8 mouse cellular contexts compared by ENCODE assay signal in genomic region chr12:33958241-33959194, GRCm38 (mm10). TPM values are rescaled to one million over a fixed set of nuclear protein-coding genes. Genes with fewer than 3 reads are reported as not detected.
DNase-seq lines count a peak whose midpoint lies in the region; ATAC-seq and TF ChIP-seq lines count a peak whose summit lies in the region.
"Had no signal": no experiment of that assay in that cellular context is flagged by ENCODE, and none has a peak within 500 bp of the region (broad histone marks: within the 10 kb centered on the region; RNA-seq: fewer than 3 reads in every experiment).

No protein-coding gene starts in this region.

- H3K4me3 ChIP-seq in megakaryocyte, embryonic 14.5 days (replicated peaks), result peak overlapping the region; percentile 90
- H3K4me3 ChIP-seq in forebrain, embryonic 15.5 days, result peak overlapping the region; percentile 45
- H3K4me3 ChIP-seq in intestine, postnatal 0 days (ENCODE audit: low read depth, low read length), result peak overlapping the region; percentile 58
- peak overlapping the region; percentile 41 for H3K4me3 ChIP-seq in myocyte

- H3K79me2 ChIP-seq in myocyte (ENCODE audit: control insufficient read depth, insufficient read depth), result no peaks in the 10 kb centered on the region

- H3K27me3 ChIP-seq in megakaryocyte, embryonic 14.5 days (replicated peaks), result peaks cover 85% of the 10 kb centered on the region
- peaks cover 86% of the 10 kb centered on the region for H3K27me3 ChIP-seq in forebrain, embryonic 15.5 days
- peaks cover 79% of the 10 kb centered on the region for H3K27me3 ChIP-seq in intestine, postnatal 0 days (replicated peaks; ENCODE audit: control insufficient read depth, insufficient read depth, low read length)
- H3K27me3 ChIP-seq in myocyte (ENCODE audit: control insufficient read depth, insufficient read depth, insufficient read length), result peaks cover 3% of the 10 kb centered on the region

- peak; percentile 67 for DNase-seq in brain, embryonic 14.5 days (ENCODE audit: low read depth)
- DNase-seq in layer of hippocampus, adult 9-11 months, result no peak

- peak overlapping the region; percentile 80 for H3K4me2 ChIP-seq in forebrain, embryonic 15.5 days (replicated peaks)
- H3K4me2 ChIP-seq in intestine, postnatal 0 days (replicated peaks; ENCODE audit: low read depth), result peak overlapping the region; percentile 86
- H3K4me2 ChIP-seq in myocyte (ENCODE audit: low read depth), result peak overlapping the region; percentile 64

- peaks cover 48% of the 10 kb centered on the region for H3K4me1 ChIP-seq in megakaryocyte, embryonic 14.5 days
- peaks cover 17% of the 10 kb centered on the region for H3K4me1 ChIP-seq in forebrain, embryonic 15.5 days
- H3K4me1 ChIP-seq in intestine, postnatal 0 days (replicated peaks; ENCODE audit: control insufficient read depth, insufficient read depth, low read length), result no peaks in the 10 kb centered on the region

- no peak overlapping the region for H3K27ac ChIP-seq in forebrain, embryonic 15.5 days (replicated peaks)
- H3K27ac ChIP-seq in intestine, postnatal 0 days (ENCODE audit: low read depth, low read length), result no peak overlapping the region

- peak overlapping the region; percentile 37 for H3K9ac ChIP-seq in forebrain, embryonic 15.5 days (replicated peaks)
- H3K9ac ChIP-seq in intestine, postnatal 0 days (ENCODE audit: low read depth, low read length), result peak overlapping the region; percentile 22

- H3K36me3 ChIP-seq in megakaryocyte, embryonic 14.5 days (replicated peaks; ENCODE audit: low read length), result no peaks in the 10 kb centered on the region
- H3K36me3 ChIP-seq in forebrain, embryonic 15.5 days, result no peaks in the 10 kb centered on the region
- no peaks in the 10 kb centered on the region for H3K36me3 ChIP-seq in intestine, postnatal 0 days (ENCODE audit: control insufficient read depth, insufficient read depth)
- no peaks in the 10 kb centered on the region for H3K36me3 ChIP-seq in myocyte (ENCODE audit: control insufficient read depth, insufficient read depth)

- no peak for TF ChIP-seq POLR2A in brain, embryonic 14.5 days (IDR thresholded peaks at IDR 0.05; ENCODE audit: borderline replicate concordance, extremely low read depth, insufficient read depth, insufficient read length, poor library complexity, severe bottlenecking)
- TF ChIP-seq POLR2A in myocyte (IDR thresholded peaks at IDR 0.05; ENCODE audit: insufficient read length, low read depth), result no peak

- peak overlapping the region; percentile 52 for H3ac ChIP-seq in myocyte (ENCODE audit: control insufficient read depth, insufficient read length)

- peaks cover 8% of the 10 kb centered on the region; the same call in 1 of the 2 replicates for H3K9me3 ChIP-seq in megakaryocyte, embryonic 14.5 days
- H3K9me3 ChIP-seq in forebrain, embryonic 15.5 days, result no peaks in the 10 kb centered on the region
- no peaks in the 10 kb centered on the region for H3K9me3 ChIP-seq in intestine, postnatal 0 days (ENCODE audit: control insufficient read depth)

- ATAC-seq in megakaryocyte, adult 5-6 weeks (ENCODE audit: poor library complexity, severe bottlenecking), result no peak
- ATAC-seq in forebrain, embryonic 15.5 days (replicated peaks), result peak; percentile 36
- no peak for ATAC-seq in intestine, postnatal 0 days

- TF ChIP-seq CTCF in brain, embryonic 14.5 days (IDR thresholded peaks at IDR 0.05; ENCODE audit: borderline replicate concordance, extremely low read depth, insufficient read depth, insufficient read length), result no peak
- no peak for TF ChIP-seq CTCF in intestine, postnatal 0 days (IDR thresholded peaks at IDR 0.05; ENCODE audit: low read depth)

- WGBS in forebrain, embryonic 15.5 days, result 1% methylated on average over 49 of the region's 56 CpGs
- WGBS in intestine, postnatal 0 days, result 1% methylated on average over 55 of the region's 56 CpGs

TF ChIP-seq in myocyte, 11 proteins besides CTCF, POLR2A, EP300 and RAD21:
- TF ChIP-seq POLR2AphosphoS2 (IDR thresholded peaks at IDR 0.05; ENCODE audit: insufficient read length, low read depth) (no peak), MYOG (IDR thresholded peaks at IDR 0.05; ENCODE audit: control insufficient read depth in 1 of 3, insufficient read depth in 1 of 3, insufficient read length in 2 of 3, low read depth in 2 of 3) (no peak), USF1 (IDR thresholded peaks at IDR 0.05; ENCODE audit: low read depth) (no peak), MAX (IDR thresholded peaks at IDR 0.05; ENCODE audit: low read depth) (no peak), REST (IDR thresholded peaks at IDR 0.05; ENCODE audit: insufficient read depth, insufficient read length) (no peak), TCF12 (IDR thresholded peaks at IDR 0.05; ENCODE audit: insufficient read depth, poor library complexity, severe bottlenecking) (no peak), TCF3 (IDR thresholded peaks at IDR 0.05; ENCODE audit: insufficient read length, low read depth) (no peak), CEBPB (IDR thresholded peaks at IDR 0.05; ENCODE audit: insufficient read depth, poor library complexity, severe bottlenecking) (no peak), E2F4 (IDR thresholded peaks at IDR 0.05; ENCODE audit: insufficient read depth) (no peak), SRF (IDR thresholded peaks at IDR 0.05; ENCODE audit: control insufficient read depth, insufficient read length, low read depth) (no peak), MYOD1 (IDR thresholded peaks at IDR 0.05; ENCODE audit: control insufficient read depth in 1 of 3, insufficient read length in 2 of 3, low read depth in 2 of 3) (no peak)

RNA-seq across cellular contexts. Expression of gene Twist1, which starts 1.0 kb away (rescaled TPM):
- polyA plus RNA-seq in megakaryocyte, embryonic 14.5 days (2012; ENCODE audit: insufficient read depth, low replicate concordance), result 0.19 TPM in 1 of 2 replicates, not detected in the other
- total RNA-seq in megakaryocyte, adult 5-6 weeks (2015), result not detected in 2 replicates
- total RNA-seq in megakaryocyte, adult 5-6 weeks (2017), result not detected in 2 replicates
- polyA plus RNA-seq in brain, embryonic 14.5 days (2012; rRNA removed), result 14.0 and 15.1 TPM in 2 replicates
- 0.63 and 0.74 TPM in 2 replicates for polyA plus RNA-seq in forebrain, embryonic 15.5 days (2015; fragmentation: Nextera tagmentation; extraction: Ambion mirVana)
- polyA plus RNA-seq in intestine, postnatal 0 days (2015; fragmentation: Nextera tagmentation; extraction: Ambion mirVana), result 1.8 and 1.9 TPM in 2 replicates
- polyA plus RNA-seq in myocyte (2012; fragmentation: generic; extraction: Trizol), result 5.8 TPM

RNA-seq across cellular contexts. Expression of gene Ferd3l, which starts 30.3 kb away (rescaled TPM):
- not detected in 2 replicates for polyA plus RNA-seq in megakaryocyte, embryonic 14.5 days (2012; ENCODE audit: insufficient read depth, low replicate concordance)
- not detected in 2 replicates for total RNA-seq in megakaryocyte, adult 5-6 weeks (2015)
- total RNA-seq in megakaryocyte, adult 5-6 weeks (2017), result not detected in 2 replicates
- polyA plus RNA-seq in brain, embryonic 14.5 days (2012; rRNA removed), result 0.86 and 0.96 TPM in 2 replicates
- polyA plus RNA-seq in forebrain, embryonic 15.5 days (2015; fragmentation: Nextera tagmentation; extraction: Ambion mirVana), result not detected in 2 replicates
- not detected in 2 replicates for polyA plus RNA-seq in intestine, postnatal 0 days (2015; fragmentation: Nextera tagmentation; extraction: Ambion mirVana)
- not detected for polyA plus RNA-seq in myocyte (2012; fragmentation: generic; extraction: Trizol)
- polyA plus RNA-seq: gonadal fat pad, adult 2 months had no signal
